Mouse (Mus musculus): ENCODE measurements around the gene Clybl.

DNA sequence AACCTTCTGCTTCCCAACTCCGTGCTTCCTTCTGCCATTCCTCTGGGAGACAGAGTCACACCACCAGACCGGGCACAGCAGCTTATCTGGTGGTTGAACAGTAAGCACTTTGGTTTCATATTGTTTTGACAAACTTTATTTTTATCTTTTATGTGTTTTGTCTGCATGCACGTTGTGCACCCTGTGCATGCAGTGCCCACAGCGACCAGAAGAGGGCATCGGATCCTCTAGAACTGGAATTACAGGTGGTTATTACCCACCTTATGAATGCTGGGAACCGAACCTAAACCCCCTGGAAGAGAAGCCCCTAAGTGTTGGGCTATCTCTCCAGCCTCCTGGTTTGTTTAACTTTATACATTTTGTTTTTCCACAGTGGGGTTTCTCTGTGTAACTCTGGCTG lies 130.9 kb downstream of the Clybl start:
- TF ChIP-seq POLR2A (IDR thresholded peaks at IDR 0.05; ENCODE audit: control insufficient read depth, low read depth, low read length) (no peak), CTCF (IDR thresholded peaks at IDR 0.05; ENCODE audit: control insufficient read depth, insufficient read depth, insufficient replicate concordance, low read depth, low read length) (peak; percentile 64; the same call in 1 of the 2 replicates)

Measured in testis, adult 2 months (tissue).